Mouse (Mus musculus): ENCODE results near the gene Smurf1. TPM values are rescaled to one million over a fixed set of nuclear protein-coding genes. Genes with fewer than 3 reads are reported as not detected.

The Smurf1 gene
- total RNA-seq, 2 experiments from 2014 or later: 28.7 to 29.9 TPM

DNA sequence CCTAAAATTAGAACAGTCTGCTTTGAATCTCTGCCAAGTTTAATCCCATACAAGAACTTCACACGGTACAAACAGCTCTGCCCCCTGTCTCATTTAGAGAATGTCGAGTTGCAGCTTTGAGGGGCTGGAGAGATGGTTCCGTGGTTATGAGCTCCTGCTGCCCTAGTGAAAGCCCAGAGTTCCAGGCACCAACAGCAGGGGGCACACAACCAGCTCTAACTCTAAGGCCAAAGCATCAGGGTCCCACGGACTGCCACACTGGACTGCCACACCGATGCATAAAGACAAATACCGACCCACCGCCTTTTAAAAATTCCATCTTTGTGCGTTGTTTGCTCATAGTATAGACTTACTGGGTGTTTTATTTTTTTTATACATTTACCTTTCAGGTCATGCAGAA lies 98.7 kb downstream of the Smurf1 start:
- DNase-seq: no peak

DNA sequence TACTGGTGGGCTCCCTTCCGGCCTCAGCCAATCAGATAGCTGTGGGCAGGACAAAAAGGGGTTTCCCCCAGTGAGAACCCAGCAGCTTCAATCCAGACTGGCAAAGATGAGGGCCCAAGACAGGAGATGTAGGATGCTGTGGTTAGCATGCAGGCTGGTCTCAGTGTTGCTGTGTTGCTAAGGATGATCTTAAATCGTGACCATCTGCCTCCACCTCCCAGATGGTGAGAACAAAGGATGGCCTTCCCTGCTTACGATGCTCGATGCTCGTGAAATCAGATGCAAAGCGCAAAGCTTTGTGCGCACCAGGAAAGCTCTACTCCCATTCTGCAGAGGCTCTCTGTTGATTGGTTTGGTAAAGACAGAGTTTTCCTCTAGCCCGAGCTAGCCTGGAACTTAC lies 104.7 kb downstream of the Smurf1 start:
- DNase-seq: no peak

DNA sequence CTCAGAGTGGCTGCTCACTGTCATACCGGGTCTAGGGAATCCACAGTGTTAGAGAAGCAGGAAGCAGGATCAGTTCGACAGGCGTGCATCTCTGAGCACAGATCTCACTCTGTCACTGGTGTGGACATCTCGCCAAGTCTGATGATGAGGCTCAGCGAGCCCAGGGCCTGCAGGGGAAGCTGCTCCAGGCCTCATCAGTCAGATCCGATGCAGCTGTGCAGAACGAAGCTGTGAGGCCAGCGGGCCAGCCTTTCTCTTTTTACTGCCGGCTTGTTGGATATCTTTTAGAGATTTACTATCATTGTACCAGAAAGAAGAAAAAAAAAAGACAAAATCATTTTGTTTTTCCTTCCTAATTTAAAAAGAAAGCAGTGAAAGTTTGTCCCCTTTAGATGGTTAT lies 106.4 kb downstream of the Smurf1 start:
- DNase-seq: no peak

DNA sequence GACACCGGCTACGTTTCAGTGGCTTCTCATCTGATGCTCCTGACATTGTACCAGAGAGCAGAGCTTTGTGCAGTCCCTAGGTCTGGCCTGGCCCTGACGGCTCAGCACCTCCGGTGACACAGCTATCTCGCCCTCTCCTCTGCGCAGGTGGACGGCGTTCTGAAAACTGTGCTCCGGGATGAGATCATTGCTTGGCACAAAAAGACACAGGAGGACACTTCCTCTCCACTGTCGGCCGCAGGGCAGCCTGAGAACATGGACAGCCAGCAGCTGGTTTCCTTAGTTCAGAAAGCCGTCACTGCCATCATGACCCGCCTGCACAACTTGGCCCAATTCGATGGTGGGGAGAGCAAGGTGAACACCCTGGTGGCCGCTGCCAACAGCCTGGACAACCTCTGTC lies 107.1 kb downstream of the Smurf1 start:
- no peak for DNase-seq

DNA sequence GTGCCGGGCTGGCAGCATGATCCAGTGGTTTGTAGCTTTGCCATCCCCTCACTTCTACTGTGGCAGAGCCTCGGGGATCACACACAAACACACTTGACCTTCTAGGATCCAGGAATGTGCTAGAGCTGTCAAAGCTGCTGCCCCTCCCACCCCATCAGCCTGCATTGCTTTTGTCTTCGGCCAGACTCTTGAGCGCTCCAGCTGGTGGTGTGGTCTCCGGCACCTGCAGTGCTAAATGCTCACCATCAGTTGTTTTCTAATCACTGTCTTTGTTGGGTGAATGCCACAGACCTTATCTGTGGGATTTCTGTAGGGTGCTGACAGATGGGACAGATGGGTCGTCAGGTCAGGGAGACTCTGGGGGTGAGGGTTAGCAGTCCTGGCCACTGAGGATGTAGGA lies 109.7 kb downstream of the Smurf1 start:
- DNase-seq: no peak

DNA sequence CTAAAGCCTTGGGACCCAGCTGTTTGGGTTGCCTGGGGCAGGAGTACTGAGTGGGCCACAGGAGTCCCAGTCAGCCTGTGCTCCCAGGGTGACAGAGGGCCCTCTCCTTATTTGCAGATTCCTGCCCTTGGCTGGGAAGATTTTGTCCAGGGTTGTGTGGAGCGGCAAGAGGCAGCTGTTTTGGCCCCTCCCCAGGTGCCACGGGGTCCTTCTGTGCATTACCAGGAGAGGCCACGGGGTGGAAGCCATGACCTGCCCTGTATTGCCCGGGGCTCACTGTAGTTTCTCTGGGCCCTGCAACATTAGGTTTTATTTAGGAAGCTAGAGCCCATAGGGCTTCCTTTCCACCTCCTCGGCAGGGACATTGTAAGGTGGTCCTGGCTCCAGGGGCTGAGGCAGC lies 111.7 kb downstream of the Smurf1 start:
- DNase-seq: no peak

DNA sequence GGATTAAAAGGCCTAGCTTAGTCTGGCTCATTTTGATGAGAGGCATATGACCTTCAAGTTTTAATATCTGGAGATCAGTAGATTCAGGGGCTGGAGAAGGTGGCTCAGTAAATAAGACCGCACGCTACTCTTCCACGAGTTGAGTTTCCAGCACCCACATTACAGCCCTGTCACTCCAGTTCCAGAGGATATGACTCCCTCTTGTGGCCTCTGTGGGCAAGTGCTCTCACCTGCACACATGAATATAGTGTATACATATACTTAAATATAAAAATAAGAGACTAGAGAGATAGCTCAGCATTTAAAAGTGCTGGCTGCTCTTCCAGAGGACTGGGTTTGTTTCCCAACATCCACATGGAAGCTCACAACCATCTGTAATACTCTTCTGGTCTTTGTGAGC lies 113.8 kb downstream of the Smurf1 start:
- DNase-seq: no peak

DNA sequence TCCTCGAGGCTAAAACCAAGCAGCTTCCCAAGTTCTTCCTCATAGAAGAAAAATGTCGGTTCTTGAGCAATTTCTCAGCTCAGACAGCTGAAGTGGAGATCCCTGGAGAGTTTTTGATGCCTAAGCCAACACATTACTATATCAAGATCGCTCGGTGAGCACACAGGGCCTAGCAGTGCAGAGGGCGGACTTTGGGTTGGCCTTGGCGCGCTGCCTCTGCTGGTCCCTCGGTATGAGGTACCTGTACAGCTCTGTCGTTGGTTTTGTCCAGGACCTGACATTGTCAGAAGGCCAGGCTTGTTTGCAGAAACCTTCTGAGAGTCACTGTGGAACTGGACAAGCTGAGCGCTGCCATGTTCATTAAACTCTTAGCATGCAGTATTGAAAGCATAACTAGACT lies 115.7 kb downstream of the Smurf1 start:
- no peak for DNase-seq

DNA sequence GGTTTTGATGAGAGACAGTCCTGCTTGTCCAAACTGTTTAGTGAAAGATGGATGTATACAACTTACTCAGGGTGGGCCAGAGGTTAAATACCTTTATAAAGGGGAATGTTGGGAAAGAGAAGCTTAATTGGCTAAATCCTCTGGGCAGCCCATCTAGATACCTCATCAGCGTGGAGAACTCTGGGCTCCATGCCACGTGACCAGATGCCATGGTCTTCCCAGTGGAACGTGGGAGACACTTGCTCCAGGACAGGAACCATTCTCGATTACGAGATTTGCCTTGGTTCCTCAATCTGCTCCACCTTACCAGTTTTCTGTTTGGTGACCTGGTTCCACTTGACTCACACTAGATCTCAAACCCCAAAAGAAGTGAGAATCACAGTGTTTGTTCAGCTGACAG lies 116.9 kb downstream of the Smurf1 start:
- no peak for DNase-seq

DNA sequence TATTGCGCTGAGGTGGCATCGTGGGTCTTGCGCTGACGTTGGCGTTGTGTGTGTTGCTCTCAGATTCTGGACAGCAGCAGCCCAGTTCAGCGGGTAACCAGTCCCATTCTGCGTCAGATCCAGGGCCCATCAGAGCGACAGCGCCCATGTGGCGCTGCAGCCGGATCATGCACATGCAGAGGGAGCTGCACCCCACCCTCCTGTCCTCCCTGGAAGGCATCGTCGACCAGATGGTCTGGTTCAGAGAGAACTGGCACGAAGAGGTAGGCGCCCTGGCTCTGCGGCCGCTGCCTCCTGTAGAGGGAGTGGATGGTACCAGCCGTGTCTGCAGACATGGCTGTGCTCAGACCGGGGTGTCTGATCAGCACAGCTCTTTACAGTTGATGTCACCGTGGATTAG lies 120.3 kb downstream of the Smurf1 start:
- peak; percentile 27 to 42 for DNase-seq

DNA sequence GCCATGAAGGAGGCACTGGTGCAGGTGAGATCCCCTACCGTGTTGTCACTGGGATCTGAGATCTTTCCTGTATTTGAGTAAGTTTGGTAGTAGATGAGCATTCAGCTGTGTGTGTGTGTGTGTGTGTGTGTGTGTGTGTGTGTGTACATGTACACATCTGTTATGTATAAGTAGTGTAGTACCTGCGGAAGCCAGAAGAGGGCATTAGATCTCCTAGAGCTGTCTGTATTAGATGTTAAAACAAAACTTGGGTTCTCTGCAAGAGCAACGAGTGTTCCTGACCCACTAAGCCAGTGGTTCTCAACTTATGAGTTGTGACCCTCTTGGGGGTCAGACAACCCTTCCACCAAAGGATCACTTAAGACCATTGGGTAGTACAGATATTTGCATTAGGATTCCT lies 129.5 kb downstream of the Smurf1 start:
- DNase-seq: no peak

DNA sequence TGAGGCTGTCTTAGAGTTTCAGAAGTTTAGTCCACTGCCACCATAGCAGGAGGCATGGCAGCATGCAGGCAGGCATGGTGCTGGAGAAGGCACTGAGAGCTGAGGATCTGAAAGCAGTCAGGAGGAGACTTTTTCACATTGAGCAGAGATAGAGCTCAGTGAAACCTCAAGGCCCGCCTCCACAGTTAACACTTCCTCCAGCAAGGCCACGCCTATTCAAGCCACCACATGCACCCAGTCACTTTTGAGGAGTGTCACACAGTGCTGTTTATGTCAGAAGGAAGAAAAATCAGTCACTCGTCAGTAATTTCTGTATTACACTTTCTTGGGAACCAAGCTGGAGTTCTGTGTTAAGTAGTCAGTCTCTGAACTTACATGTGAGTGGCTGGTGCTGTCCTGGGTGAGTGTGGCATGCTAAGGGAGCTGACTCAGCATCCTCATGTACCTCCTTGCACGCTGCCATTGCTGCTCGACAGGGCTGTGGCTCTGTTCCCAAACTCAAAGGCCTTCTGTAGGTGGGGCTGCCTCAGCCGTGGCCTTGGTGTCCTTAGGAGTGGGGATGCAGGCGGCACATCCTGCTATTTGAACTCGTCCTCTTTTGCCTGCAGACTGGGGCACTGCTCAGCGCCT lies 133.7 kb downstream of the Smurf1 start:
- no peak for DNase-seq

DNA sequence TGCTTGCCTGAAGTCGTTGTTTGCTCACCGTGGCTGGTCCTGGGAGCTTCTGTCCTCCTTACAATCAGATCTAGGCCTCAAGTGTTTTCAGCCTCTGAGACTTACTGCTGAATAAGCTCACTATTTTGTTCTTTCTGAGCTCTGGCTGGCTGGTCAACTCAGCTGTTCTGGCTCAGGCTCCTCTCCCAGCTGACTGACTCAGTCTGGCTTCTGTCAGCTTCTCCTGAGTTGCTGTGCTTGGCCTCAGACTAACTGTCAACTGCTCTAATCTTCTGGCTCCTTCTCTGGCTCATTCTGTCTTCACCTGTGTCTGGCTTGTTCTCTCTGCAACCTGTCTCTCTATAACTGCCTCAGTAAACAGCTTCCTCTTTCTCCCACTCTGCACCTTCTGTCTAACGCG lies 136.0 kb downstream of the Smurf1 start:
- no peak for DNase-seq

DNA sequence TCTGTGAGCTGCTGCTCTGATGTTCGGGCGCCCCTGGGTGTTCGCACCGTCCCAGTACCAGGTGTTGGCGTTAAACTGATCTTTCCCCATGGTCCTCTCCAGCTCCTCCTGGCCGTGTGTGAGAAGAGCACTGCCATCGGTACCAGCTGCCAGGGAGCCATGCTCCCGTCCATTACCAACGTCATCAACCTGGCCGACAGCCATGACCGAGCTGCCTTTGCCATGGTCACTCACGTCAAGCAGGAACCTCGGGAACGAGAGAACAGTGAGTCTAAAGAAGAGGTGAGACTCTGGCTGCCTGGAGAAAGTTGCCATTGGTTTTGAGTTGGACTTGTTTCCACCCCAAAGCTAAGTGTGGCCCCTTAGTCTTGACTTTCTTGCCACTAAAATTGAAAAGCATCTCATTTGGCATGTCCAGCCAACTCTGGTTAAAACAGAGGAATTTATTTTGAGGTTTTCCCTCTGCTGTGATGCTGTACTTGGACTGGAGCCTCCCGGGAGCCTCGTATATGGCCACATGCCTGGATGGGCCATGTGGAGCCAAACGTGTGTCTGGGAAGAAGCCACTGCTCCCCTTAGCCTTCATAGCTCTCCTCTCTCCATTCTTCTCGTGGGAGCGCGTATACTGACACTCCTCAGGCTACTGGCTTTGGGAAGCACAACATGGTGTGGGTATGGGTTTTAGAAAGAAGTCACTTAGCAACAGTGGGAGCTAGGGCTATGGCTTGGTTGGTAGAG lies 137.1 kb downstream of the Smurf1 start:
- no peak for DNase-seq

Small RNA genes lying within 50 kb of the gene (microRNA-seq; reads per million reads assigned to microRNA genes)
- 0.60 to 0.85 reads per million in 2 experiments for gene Mir7039

Other genes starting within 250 kb of the Smurf1 start
- gene Tmem130, start 204.0 kb downstream of the Smurf1 start, total RNA-seq (2021): 100 to 1,000 TPM; 126 to 139 TPM
- gene Trrap, start 198.1 kb downstream of the Smurf1 start, total RNA-seq (2021): 100 to 1,000 TPM; 160 to 181 TPM
- gene Gm4871, start 66.9 kb upstream of the Smurf1 start, total RNA-seq (2021): not detected
- not detected for gene 1700018F24Rik, start 77.1 kb upstream of the Smurf1 start, total RNA-seq (2021)
- gene Arpc1a, start 118.0 kb upstream of the Smurf1 start, total RNA-seq (2021): 100 to 1,000 TPM; 248 to 263 TPM
- gene Kpna7, start 118.2 kb upstream of the Smurf1 start, total RNA-seq (2021): not detected
- gene Arpc1b, start 148.4 kb upstream of the Smurf1 start, total RNA-seq (2021): 10 to 100 TPM; 23.4 to 26.9 TPM
- gene Pdap1, start 174.4 kb upstream of the Smurf1 start, total RNA-seq (2021): 10 to 100 TPM; 88.8 to 94.5 TPM
- 10 to 100 TPM; 74.3 to 76.2 TPM for gene Bud31, start 174.5 kb upstream of the Smurf1 start, total RNA-seq (2021)
- gene Ptcd1, start 201.3 kb upstream of the Smurf1 start, total RNA-seq (2021): 10 to 100 TPM; 23.6 to 24.7 TPM
- 10 to 100 TPM; 23.0 to 23.4 TPM for gene Cpsf4, start 201.4 kb upstream of the Smurf1 start, total RNA-seq (2021)
- 100 to 1,000 TPM; 262 to 270 TPM for gene Atp5j2, start 226.2 kb upstream of the Smurf1 start, total RNA-seq (2021)
- gene Zkscan14, start 236.0 kb upstream of the Smurf1 start, total RNA-seq (2021): 10 to 100 TPM; 11.0 to 11.5 TPM
- gene Zkscan5, start 238.7 kb upstream of the Smurf1 start, total RNA-seq (2021): 10 to 100 TPM; 10.8 to 11.4 TPM

Data from layer of hippocampus, postnatal 36 days (tissue).